Mouse (Mus musculus): Measurements from ENCODE around the gene Lrrc8b.

The Lrrc8b gene

DNA sequence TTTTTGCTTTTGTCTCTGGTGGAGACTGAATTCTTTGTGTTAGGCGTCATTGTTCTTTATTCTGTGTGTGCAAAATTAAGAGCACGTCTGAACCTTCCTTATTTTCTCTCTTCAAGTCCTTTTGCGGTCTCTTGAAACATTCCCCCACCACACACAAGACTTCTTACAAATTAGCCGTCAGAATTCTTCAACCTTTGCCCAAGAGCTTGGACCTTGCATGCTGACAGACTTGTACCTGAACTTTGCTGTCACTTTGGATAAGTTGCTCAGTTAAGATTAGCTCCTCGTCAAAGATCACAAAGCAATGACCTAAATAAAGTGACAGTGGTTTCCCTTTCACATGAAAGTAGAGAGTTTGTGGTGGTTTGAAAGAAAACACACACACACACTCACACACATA, 3.3 kb downstream of the Lrrc8b start:
- no peak for DNase-seq (ENCODE audit: low spot score in 2 of 2)

DNA sequence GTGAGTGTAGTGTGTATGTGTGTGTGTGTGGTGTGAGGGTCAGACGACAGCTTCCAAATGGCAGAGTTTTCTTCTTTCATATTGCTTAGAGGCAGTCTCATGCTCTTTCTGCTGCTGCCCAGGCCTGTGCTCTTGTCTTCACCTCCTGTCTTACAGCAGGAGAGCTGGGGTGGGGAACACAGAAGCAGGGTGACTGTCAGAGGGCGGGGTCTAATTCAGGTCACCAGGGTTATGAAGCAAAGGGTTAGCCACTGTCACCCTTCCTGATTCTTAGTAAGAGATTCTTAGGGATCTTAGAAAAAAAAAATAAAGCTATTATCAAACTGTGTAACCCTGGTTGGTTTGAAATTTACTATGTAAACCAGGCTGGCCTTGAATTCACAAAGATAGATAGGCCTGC, 10.0 kb downstream of the Lrrc8b start:
- DNase-seq (ENCODE audit: low spot score in 2 of 2): no peak

DNA sequence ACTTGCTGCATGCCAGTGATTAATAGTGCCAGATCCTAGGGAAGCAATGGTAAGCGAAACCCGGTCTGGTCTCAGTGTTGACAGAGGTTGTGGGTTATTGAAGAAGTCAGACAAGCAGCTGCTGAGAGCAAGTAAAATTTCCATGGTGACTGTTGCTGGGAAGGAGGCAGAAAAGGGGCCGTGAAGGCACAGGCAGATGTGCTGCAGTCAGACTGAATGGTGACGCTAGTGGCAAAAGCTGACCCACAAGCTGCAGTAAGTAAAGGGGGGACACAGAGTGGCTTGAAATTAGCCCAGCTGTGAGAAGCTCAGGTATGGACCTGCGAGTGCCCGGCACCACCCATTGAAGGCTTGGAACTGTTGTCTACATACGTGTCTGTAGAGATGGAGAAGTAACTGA, 11.8 kb downstream of the Lrrc8b start:
- no peak for DNase-seq (ENCODE audit: low spot score in 2 of 2)

DNA sequence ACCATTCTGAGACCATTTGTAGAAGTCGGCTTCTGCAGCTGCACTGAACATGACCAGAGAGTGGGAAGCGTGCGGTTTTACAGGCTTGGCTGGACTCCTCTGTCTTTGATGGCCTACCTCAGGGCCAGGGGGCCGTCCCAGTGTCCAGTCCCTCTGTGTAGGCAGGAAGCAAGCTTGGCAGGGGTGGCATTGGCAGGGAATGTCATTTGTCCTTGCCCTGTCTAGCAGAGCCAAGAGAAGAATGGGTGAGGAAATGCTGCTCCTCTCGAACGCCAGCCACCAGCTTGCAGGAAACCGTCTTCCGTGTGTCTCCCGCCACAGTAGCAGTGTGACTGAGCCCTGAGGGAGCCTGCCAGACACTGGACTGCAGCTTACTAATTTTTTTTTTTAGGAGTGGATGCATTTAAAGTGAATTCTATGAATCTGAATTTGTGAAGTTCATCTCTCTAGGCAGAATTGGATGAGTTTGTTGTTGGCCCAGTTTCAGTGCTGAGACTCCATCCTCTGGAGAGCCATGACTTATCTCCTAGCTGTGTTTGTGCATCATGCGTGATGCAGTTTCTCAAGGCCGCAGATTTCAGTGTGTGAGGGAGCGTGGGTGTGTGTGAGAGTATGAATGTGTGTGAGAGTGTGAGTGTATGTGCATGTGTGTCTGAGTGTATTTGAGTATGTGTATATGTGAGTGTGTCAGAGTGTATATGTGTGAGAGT, 12.8 kb downstream of the Lrrc8b start:
- no peak for DNase-seq (ENCODE audit: low spot score in 2 of 2)

DNA sequence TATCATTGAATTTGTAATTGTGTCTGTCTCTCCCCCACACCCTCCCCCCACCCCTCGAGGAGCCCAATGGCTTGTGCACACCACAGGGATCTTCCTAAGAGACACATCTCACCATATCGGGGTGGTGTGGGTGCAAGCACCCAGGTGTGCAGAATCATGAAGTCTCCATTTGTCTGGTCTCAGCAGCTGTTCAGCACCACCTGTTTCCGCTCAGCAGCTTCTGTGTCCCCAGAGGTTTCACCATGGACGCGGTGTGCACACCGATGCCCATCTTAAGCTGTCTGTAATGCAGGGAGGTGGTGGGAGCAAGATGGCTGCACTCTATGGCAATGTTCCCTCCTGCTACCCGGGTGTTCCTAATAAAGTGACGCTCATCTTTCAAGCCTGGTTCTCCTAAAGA, 14.6 kb downstream of the Lrrc8b start:
- no peak for DNase-seq (ENCODE audit: low spot score in 2 of 2)

DNA sequence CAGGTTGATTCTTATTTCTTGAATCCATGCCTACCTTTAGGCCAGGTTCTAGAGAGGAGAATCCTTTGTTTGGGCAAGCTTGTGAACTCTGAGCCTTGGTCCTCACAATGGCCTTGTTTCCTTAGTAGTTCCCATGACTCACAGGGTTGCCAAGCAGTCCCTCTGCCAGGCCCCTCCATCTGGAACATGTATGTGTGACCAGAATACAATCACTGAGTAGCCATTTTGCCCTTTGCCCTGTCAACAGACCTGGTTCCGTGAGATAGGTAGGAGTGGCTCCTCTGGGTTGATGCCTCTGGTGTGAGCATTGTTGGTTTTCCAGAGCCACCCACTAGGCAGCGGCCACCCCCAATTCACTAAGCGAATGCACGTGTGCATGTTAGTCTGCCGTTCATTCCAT, 24.0 kb downstream of the Lrrc8b start:
- no peak for DNase-seq (ENCODE audit: low spot score in 2 of 2)

DNA sequence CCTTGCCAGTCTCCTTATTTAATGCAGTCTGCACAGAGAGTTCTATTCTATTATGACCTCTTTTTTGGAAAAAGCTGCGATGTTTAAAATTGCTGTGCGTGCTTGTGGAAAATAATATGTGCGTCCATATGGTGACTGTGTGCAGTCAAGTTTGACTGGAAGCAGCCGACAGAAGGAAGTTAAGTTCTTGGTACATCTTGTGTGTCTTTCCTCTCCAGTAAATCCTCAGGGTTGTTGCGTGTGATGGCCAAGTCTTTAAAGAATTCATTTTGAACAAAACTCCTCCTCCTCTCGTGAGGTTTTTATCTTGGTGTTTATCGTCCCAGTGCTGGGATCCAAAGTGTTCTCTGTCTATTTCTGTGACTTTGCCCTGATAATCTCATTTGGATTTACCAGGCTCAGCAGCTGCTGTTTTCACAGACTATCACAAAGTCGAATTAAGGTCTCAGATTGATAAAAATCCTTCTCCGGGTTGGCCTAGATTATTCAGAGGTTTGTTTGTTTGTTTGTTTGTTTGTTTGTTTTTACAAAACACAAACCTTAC, 25.5 kb downstream of the Lrrc8b start:
- no peak for DNase-seq (ENCODE audit: low spot score in 2 of 2)

DNA sequence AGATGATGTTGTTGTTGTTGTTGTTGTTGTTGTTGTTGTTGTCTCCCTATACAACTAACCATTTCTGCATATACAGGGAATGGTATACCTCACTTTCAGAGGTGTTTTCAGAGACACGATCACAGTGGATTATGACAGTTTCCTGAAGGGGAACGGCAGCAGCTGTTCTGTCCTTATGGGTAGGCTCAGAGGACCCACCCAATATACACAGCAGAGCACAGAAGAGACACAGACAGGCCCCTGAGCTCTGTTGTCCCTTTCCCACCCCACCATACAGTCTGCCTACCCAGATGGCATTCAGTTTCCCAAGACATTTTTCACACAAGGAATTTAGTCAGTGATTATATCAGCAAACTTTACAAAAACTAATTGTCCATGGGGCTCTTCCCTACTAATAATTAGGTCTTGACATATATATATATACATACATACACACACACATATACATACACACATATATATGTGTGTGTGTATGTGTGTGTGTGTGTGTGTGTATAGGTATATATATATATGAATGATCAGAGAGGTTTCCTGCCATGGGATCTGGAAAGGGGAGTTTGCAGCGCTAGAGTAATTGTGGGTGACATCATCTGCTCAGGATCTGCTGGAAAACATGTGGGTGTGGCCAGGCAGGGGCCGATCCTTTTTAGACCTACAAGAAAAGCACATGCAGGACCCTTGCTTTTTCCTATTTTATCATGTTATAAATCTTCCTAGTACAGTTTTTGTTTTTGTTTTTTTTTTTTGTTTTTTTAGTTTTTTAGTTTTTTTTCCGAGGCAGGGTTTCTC, 26.8 kb downstream of the Lrrc8b start:
- DNase-seq (ENCODE audit: low spot score in 2 of 2): no peak

DNA sequence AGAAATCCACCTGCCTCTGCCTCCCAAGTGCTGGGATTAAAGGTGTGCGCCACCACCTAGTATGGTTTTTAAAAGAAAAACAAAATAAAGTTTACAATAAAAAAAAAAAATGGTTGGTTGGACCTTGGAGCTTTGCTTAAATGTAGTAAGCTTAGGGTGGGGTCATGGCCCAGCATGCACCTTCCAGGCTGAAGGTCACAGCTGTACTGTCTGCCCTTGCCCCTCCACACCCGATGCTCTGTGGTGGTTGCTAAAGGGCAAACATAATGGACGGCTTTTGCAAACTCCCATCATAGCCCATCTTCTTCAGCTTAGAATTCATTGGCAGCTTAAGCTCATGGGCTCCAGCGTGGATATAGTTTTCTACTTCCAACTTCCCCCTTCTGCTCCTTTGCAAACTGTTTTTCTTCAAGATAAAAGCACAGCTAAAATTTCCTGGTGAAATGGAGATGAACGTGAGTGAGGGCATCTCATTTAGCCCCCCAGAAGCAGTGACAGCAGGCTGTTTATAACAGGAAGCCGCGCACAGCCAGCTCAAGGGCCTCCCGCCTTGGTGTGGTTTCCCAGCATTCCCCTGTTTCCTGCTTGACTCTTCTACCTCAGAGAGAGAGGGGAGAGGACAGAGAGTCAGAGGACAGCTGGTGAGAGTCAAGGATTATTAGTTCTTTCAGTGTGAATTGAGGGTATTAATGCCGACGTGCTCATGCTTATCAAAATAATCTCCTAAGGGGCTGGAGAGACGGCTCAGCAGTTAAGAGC, 27.7 kb downstream of the Lrrc8b start:
- DNase-seq (ENCODE audit: low spot score in 2 of 2): no peak

DNA sequence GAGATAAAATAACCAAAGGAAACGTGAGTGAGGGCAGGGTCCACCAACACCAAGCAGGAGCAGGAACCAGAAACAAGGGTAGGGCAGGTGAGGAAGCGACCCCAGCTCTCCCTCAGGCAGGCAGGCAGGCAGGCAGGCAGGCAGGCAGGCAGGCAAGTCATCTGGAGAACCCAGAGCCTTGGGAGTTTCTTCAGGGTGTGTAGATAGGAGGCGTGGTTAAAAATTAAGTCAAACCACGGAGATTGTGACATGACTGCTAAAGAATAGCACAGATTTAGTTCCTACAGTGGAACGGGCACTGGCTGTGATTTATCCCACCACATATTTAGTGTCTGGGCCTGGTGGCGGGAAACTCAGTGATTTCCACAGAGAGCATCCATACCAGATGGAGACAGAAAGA, 30.1 kb downstream of the Lrrc8b start:
- no peak for DNase-seq (ENCODE audit: low spot score in 2 of 2)

DNA sequence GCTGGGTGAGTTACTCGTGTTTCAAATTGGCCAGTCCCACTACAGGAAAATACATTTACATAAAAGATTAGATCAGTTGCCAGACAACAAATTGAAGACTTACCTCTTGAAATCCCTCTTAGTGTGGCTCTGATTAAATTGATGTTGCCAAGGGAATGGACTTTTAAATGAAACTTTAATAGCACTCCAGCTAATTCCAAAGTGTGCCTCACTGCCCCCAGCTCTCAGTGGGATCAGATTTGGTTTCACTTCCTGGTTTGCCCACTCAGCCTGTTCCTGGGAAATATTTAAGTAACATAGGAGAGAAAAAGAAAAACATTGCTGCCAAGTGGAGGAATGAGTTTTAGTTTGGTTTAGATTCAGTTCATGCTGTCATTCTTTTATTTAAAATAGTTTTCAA, 38.5 kb downstream of the Lrrc8b start:
- DNase-seq (ENCODE audit: low spot score in 2 of 2): no peak

DNA sequence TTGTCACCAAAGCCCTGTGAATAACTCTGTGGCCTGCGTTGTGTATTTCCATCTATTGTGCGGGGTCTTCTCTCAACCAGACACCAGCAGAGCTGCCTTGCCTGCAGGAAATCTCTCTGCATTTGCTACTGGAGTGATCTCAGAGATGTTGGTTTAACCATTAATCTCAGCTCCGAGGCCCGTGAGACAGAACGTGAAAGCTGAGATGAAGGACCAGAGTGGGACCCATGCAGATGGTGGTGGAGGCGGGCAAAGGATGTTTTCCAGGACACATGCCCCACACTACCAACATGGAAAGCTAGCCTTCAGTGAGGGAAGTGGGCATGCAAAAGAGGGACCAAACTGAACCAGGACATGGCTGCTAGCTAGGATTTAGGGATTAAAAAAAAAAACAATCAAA, 43.5 kb downstream of the Lrrc8b start:
- DNase-seq (ENCODE audit: low spot score in 2 of 2): no peak

DNA sequence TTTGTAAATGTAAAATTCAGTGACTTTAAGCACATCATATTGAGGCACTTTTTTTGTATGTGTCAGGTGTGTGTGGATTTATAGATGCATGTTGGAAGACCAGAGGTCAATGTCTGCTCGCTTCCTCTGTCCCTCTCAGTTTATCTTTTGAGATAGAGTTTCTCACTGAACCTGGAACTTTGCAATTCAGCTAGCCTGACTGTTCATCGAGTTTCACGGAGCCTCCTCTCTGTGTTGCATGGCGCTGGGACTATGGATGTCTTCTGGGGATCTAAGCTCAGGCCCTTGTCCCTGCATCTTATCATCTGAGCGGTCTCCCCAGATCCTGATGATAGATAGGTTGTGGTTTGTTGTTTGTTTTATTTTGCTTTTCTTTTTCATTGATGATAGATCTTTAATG, 45.0 kb downstream of the Lrrc8b start:
- no peak for DNase-seq (ENCODE audit: low spot score in 2 of 2)

DNA sequence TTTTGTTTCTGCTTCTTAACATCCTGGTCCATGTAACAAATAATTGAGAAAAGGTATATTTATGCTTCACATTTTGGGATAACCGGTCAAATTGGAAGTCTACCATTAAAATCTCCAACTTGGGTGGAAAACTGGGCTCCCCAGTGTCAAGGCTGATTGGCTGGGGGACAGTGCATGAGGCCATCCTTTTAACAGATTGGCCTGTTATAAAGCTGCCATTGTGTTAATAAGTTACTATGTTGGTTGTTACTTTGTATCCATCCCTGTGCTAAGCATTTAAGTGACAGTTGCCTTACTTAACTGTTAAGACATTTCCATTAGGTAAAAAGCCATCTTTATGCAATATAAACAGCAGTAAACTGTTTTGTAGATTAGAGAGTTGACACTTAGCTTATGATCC, 45.5 kb downstream of the Lrrc8b start:
- no peak for DNase-seq (ENCODE audit: low spot score in 2 of 2)

DNA sequence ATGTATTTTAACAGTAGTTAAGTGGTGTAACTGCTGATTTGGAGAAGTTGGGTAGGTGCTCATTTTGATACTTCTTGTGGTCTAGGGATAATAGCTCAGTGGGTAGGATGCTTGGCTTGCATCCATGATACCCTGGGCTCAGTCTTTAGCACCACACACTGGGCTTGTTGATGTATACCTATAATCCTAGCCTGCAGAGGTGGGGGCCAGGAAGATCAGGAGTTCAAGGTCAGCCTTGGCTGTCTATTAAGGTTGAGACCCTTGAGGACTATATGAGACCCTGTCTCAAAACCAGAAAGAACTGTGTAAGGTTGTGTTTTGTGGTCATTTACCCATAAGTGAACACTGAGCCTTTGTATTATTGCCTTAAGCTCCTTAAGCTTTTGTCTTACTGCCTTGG, 49.1 kb downstream of the Lrrc8b start:
- DNase-seq (ENCODE audit: low spot score in 2 of 2): no peak

DNA sequence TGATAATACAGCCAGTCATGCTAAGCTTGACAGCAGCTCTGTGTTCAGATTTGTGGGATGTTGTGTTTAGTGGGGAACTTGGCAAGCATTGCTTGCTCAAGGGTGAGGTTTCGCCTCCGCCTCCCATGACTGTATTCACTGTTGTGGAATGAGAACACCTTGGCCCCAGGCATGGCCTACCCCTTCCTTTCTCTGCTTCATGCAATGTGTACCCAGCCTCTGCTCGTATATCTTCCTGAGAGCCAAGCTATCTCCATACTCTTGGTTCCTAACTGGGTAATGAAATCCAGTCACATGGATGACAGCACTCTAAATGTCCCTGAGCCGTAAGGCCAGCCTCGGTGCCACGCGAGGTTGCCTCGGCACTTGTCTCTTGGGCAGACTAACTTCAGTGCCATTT, 50.0 kb downstream of the Lrrc8b start:
- DNase-seq (ENCODE audit: low spot score in 2 of 2): no peak

DNA sequence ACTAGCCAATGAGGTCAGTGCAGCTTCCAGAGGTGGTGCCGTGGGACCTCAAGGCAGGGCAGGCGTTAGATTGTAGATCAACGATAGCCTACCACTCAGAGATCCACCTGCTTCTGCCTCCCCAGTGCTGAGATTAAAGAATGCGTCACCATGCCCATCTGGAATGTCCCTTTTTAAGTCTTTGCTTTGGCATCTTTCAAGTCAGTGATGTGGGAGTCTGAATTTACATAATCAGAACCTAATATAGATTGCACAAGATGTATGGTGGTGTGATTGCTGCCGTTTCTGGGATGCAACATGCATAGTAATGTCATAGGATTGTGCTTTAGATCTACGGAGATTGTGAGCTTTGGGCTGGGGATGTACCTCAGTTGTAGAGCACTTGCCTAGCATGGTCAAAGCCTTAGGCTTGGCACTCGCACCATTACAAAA, 50.9 kb downstream of the Lrrc8b start:
- no peak for DNase-seq (ENCODE audit: low spot score in 2 of 2)

DNA sequence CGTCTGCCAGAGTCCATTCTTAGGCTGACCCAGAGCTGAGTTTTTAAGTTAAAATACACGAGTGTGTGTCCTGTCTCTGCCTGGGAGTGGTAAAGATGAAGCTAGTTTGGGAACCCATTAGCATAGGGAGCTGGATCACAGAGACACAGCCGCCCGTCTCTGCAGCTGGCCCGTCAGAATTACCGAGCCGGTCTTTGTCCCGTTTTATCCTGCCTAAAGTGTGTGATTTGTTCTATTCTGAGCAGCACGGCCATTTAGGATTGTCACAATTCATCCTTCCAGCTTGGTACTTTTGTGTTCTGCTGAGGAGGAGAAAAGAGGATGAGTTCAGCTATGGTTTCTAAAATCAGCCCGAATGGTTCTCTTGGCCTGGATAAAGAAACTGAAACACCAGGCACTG, 51.7 kb downstream of the Lrrc8b start:
- DNase-seq (ENCODE audit: low spot score in 2 of 2): peak; percentile 39 to 43

DNA sequence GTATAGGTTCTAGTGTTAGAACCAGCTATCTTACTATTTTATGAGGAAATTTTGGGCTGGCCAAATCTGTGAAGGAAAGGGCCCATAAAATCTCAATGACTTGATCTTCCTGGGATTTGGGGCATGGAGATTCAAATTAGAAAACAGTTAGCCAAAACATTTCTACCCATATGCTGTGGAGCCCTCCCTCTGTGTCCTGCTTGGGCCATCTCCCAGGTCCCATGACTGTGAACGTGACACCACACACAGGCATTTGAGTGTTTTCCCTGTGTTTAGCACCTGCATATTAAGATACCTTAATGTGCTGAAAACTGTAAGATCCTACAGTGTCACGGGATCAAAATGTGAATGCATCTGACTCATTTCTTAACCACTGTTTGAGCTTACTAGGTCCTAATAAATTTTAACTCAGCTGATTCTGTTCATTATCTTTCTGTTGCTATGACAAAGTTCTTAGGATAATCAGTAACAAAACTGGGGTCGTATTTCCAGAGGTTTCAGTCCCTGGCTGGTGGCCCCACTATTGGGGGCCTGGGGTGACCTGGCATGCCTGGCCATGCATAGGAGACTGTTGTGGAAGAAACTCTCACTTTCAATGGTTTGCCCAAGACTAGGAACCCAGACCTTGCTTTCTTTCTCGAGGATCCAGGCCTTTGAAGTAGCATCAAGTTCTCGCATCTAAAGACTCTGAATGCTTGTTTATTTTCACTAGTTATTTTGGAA, 57.6 kb downstream of the Lrrc8b start:
- DNase-seq (ENCODE audit: low spot score in 2 of 2): no peak

DNA sequence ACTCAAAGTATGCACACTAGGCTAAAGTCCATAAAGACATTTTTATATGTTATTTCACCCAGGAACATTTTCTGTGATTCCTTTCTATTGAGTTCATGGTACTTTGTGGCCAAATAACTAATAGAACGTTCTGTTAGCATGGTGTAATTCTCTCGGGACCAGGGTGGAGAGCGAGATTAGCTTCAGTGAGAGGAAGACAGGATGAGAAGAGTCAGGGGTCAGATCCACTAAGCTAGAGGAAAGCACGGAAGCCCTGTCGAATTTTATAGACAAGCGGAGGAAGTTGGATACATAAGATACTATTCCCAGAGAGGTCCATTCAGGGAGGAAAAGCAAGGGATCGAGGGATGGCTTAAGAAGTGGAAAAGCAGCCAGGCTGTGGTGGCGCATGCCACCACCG, 62.0 kb downstream of the Lrrc8b start:
- no peak for DNase-seq (ENCODE audit: low spot score in 2 of 2)

DNA sequence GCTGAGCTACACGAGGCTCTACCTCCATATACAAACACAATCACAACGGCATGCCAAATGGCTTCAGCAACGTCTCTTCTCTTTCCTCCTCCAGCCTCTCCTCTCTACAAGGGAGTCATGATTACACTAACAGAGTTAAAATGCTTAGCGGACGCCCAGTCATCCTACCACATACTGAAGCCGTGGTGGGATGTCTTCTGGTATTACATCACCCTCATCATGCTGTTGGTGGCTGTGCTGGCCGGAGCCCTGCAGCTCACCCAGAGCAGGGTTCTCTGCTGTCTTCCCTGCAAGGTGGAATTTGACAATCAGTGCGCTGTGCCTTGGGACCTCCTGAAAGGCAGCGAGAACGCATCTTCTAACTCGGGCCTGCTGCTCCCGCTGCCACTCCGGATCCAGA, 64.1 kb downstream of the Lrrc8b start:
- DNase-seq (ENCODE audit: low spot score in 2 of 2): no peak

DNA sequence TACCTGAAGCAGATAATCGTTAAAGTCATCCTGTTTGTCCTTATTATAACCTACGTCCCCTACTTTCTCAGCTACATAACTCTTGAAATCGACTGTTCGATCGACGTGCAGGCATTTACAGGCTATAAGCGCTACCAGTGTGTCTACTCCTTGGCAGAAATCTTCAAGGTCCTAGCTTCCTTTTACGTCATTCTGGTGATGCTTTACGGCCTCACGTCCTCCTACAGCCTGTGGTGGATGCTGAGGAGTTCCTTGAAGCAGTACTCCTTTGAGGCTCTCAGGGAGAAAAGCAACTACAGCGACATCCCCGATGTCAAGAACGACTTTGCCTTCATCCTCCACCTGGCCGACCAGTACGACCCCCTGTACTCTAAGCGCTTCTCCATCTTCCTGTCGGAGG, 65.0 kb downstream of the Lrrc8b start:
- DNase-seq (ENCODE audit: low spot score in 2 of 2): no peak

Measured in frontal cortex, postnatal 10 days (tissue).